Mouse (Mus musculus): ENCODE results near the gene AC124108.1. TPM values are rescaled to one million over a fixed set of nuclear protein-coding genes. Genes with fewer than 3 reads are reported as not detected.

Gene AC124108.1
- total RNA-seq, 2 experiments from 2014 or later: 1.7 TPM

DNA sequence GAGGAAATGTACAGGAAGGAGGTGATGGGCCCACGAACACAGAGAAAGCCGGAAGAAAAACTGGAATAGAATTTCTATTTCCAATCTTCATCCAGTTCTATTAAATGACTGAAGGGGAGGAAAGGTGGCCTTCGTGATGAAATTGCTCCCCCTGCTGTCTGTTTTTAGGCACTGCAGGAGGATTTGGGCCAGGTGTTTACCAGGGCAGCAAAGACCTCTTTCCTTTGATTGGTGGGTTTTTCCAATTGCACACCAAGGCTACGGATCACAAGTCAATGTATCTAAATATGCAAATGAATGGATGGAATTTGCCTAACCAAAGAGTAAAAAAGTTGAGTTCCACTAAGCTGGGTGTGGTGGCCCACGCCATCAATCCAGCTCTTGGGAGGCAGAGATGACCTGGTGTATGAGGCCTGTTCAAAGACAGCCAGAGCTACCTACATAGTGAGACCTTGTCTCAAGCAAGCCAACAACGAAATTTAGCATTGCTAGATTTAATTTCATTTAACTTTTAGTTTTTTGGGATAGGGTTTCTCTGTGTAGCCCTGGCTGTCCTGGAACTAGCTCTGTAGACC, 46.4 kb downstream of the AC124108.1 start:
- DNase-seq (ENCODE audit: low spot score in 2 of 2): peak; percentile 77 to 83

- no peak for DNase-seq (ENCODE audit: low spot score in 2 of 2)
Measured at GRCm38 (mm10) chr1:132245010-132245409, 53.8 kb downstream of the AC124108.1 start.

DNA sequence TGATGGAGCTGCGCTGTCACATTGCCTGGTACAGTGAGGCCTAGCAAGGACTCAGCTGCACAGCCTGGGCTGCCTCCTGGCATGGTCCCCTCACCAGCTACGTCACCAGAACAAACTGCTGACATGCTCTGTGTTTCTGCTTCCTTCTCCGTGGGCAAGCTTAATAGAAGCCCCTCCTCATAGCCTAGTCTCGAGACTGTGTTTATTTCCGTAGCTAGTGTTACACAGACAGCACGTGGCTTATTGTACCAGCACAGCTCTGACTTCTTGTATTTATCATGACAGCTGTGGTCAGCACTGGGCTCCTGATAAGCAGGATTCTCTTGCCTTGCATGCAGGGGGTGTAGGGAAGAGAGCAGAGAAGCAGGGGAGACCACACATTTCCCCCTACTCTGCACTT, 54.9 kb downstream of the AC124108.1 start:
- DNase-seq (ENCODE audit: low spot score in 2 of 2): peak; percentile 37 to 39

- no peak for DNase-seq (ENCODE audit: low spot score in 2 of 2)
Measured at GRCm38 (mm10) chr1:132246641-132247040, 55.4 kb downstream of the AC124108.1 start.

- DNase-seq (ENCODE audit: low spot score in 2 of 2): no peak
Measured at GRCm38 (mm10) chr1:132254467-132254866, 63.2 kb downstream of the AC124108.1 start.

Small RNAs within 50 kb of the gene (microRNA-seq; reads per million reads assigned to microRNA genes)
- gene Mir135b: 121 to 222 reads per million in 2 experiments

Other genes starting within 250 kb of the AC124108.1 start
- gene Slc45a3, start 228.5 kb upstream of the AC124108.1 start, total RNA-seq (2021): under 1 TPM; 0.13 to 0.48 TPM
- 10 to 100 TPM; 60.1 to 61.6 TPM for gene Elk4, start 183.8 kb upstream of the AC124108.1 start, total RNA-seq (2021)
- gene Mfsd4a, start 123.4 kb upstream of the AC124108.1 start, total RNA-seq (2021): 10 to 100 TPM; 32.1 to 33.6 TPM
- 10 to 100 TPM; 19.3 to 23.4 TPM for gene Cdk18, start 51.8 kb upstream of the AC124108.1 start, total RNA-seq (2021)
- gene Lemd1, start within 50 bp of the AC124108.1 start, total RNA-seq (2021): 1 to 10 TPM; 4.9 TPM
- not detected for gene Gm10188, start 38.3 kb downstream of the AC124108.1 start, total RNA-seq (2021)
- 10 to 100 TPM; 11.1 to 11.5 TPM for gene Klhdc8a, start 107.2 kb downstream of the AC124108.1 start, total RNA-seq (2021)
- 1 to 10 TPM; 3.1 TPM for gene Nuak2, start 124.7 kb downstream of the AC124108.1 start, total RNA-seq (2021)
- gene Tmcc2, start 199.8 kb downstream of the AC124108.1 start, total RNA-seq (2021): 100 to 1,000 TPM; 171 to 181 TPM
- gene Dstyk, start 226.1 kb downstream of the AC124108.1 start, total RNA-seq (2021): 10 to 100 TPM; 31.0 to 34.9 TPM

Measured in layer of hippocampus, postnatal 10 days (tissue).